Mouse (Mus musculus) kidney, adult 2 months (tissue): ENCODE measurements around the gene Ets2.

ENCODE experiments used
- CTCF ChIP-seq: fragments of 200-500 bp; conservative IDR thresholded peaks from 2 replicates; pipeline ENCODE4 v1.5.1; 2011; ENCODE audit warnings: low read depth, mild to moderate bottlenecking, control low read depth, low read length, moderate library complexity, mixed read lengths; ENCODE audit not compliant: insufficient read depth, insufficient read length
- POLR2A ChIP-seq: fragments of 200-500 bp; IDR thresholded peaks from one replicate; pipeline ENCODE4 v1.6.1; 2011; ENCODE audit warnings: low read depth, low read length, control low read depth

GRCm38 (mm10) chr16:95718119-95718518 lies 16.2 kb downstream of the Ets2 start:
- TF ChIP-seq CTCF: no peak
- TF ChIP-seq POLR2A: no peak
